9 mouse cellular contexts compared by ENCODE assay signal in the genomic region with DNA sequence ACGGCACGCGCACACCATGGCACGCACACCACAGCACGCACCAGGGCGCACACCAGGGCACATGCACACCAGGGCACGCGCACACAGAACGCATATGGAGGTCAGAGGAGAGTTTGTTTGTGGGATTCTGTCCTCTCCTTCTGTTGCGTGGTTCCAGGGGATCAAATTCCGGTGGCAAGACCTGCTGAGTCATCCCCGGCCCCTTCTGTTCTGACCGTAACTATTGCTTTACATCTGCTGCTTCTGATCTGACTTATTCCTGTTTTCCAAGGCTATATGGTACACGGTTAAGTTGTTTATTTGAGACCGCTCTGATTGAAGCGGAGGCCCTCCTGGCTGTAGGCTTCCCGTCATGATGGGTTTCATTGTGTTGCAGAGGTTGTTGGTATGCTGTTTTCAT. TPM values are rescaled to one million over a fixed set of nuclear protein-coding genes. Genes with fewer than 3 reads are reported as not detected.
A peak's percentile ranks its signal among the peaks of the same experiment; 100 is the strongest.
DNase-seq lines count a peak whose midpoint lies in the region; ATAC-seq lines count a peak whose summit lies in the region.
"Had no signal": no experiment of that assay in that cellular context is flagged by ENCODE, and none has a peak within 500 bp of the region (broad histone marks: within the 10 kb centered on the region; RNA-seq: fewer than 3 reads in every experiment).

No protein-coding gene starts in this region.

- DNase-seq in kidney, postnatal 4 days = no peak
- peak; percentile 46 for DNase-seq in ZHBTc4 (ENCODE audit: low read depth, low spot score)
- no peak for DNase-seq in adrenal gland, postnatal 14 days
- no peak for DNase-seq in frontal cortex, postnatal 10 days (ENCODE audit: low spot score in 2 of 2)
- DNase-seq: kidney, postnatal 10 days; lung, adult 2 months had no signal

- H3K4me2 ChIP-seq in kidney, embryonic 15.5 days = peak overlapping the region; percentile 53
- H3K4me2 ChIP-seq in embryonic facial prominence, embryonic 15.5 days (replicated peaks) = 0 out of 2 replicates have a peak overlapping the region, but pooled peaks have one; percentile 22
- peak overlapping the region; percentile 26; the same call in 1 of the 2 replicates for H3K4me2 ChIP-seq in limb, embryonic 15.5 days

- 72% methylated on average over 17 of the region's 17 CpGs for WGBS in kidney, embryonic 15.5 days
- 62% methylated on average over 17 of the region's 17 CpGs for WGBS in embryonic facial prominence, embryonic 15.5 days
- WGBS in limb, embryonic 15.5 days = 63% methylated on average over 17 of the region's 17 CpGs

- no peaks in the 10 kb centered on the region for H3K36me3 ChIP-seq in kidney, embryonic 15.5 days
- H3K36me3 ChIP-seq in embryonic facial prominence, embryonic 15.5 days = no peaks in the 10 kb centered on the region
- H3K36me3 ChIP-seq in limb, embryonic 15.5 days = no peaks in the 10 kb centered on the region

- ATAC-seq in kidney, embryonic 15.5 days (replicated peaks; ENCODE audit: low FRiP score) = no peak
- ATAC-seq in embryonic facial prominence, embryonic 15.5 days (ENCODE audit: insufficient number of reproducible peaks, low FRiP score, low TSS enrichment, low read depth) = no peak
- ATAC-seq in limb, embryonic 15.5 days (ENCODE audit: insufficient number of reproducible peaks, low FRiP score, low TSS enrichment, low read depth) = no peak

- H3K9me3 ChIP-seq in kidney, embryonic 15.5 days (replicated peaks) = no peaks in the 10 kb centered on the region
- no peaks in the 10 kb centered on the region for H3K9me3 ChIP-seq in embryonic facial prominence, embryonic 15.5 days (replicated peaks)
- H3K9me3 ChIP-seq in limb, embryonic 15.5 days = no peaks in the 10 kb centered on the region

- no peak overlapping the region for H3K27ac ChIP-seq in kidney, embryonic 15.5 days
- no peak overlapping the region for H3K27ac ChIP-seq in embryonic facial prominence, embryonic 15.5 days (replicated peaks)
- no peak overlapping the region for H3K27ac ChIP-seq in limb, embryonic 15.5 days

- no peaks in the 10 kb centered on the region for H3K27me3 ChIP-seq in kidney, embryonic 15.5 days
- H3K27me3 ChIP-seq in embryonic facial prominence, embryonic 15.5 days = no peaks in the 10 kb centered on the region
- no peaks in the 10 kb centered on the region for H3K27me3 ChIP-seq in limb, embryonic 15.5 days

- H3K4me3 ChIP-seq in kidney, embryonic 15.5 days (replicated peaks) = peak overlapping the region; percentile 25
- peak overlapping the region; percentile 20; the same call in 1 of the 2 replicates for H3K4me3 ChIP-seq in embryonic facial prominence, embryonic 15.5 days (replicated peaks)
- H3K4me3 ChIP-seq in limb, embryonic 15.5 days = peak overlapping the region; percentile 10; the same call in 1 of the 2 replicates

- no peak overlapping the region for H3K9ac ChIP-seq in kidney, embryonic 15.5 days
- no peak overlapping the region for H3K9ac ChIP-seq in embryonic facial prominence, embryonic 15.5 days
- no peak overlapping the region for H3K9ac ChIP-seq in limb, embryonic 15.5 days

- no peaks in the 10 kb centered on the region; the same call in 1 of the 2 replicates for H3K4me1 ChIP-seq in kidney, embryonic 15.5 days
- no peaks in the 10 kb centered on the region for H3K4me1 ChIP-seq in embryonic facial prominence, embryonic 15.5 days
- no peaks in the 10 kb centered on the region for H3K4me1 ChIP-seq in limb, embryonic 15.5 days

RNA-seq across cellular contexts. Expression of a gene that starts 9.2 kb away (rescaled TPM):
- polyA plus RNA-seq in kidney, embryonic 15.5 days (2015; fragmentation: Nextera tagmentation; extraction: Ambion mirVana) = 5.2 and 5.3 TPM in 2 replicates
- 5.2 and 7.0 TPM in 2 replicates for polyA plus RNA-seq in embryonic facial prominence, embryonic 15.5 days (2015; fragmentation: Nextera tagmentation; extraction: Ambion mirVana)
- 3.3 and 4.2 TPM in 2 replicates for polyA plus RNA-seq in limb, embryonic 15.5 days (2015; fragmentation: Nextera tagmentation; extraction: Ambion mirVana)
- 10.2 and 11.0 TPM in 2 replicates for total RNA-seq in adrenal gland, postnatal 14 days (2021)
